Mouse (Mus musculus) kidney, postnatal 10 days (tissue): ENCODE data around the gene Klhdc7b.
A peak's percentile ranks its signal among the peaks of the same experiment; 100 is the strongest.

Experiments
- DNase-seq: peaks from one replicate; pipeline ENCODE4 v3.0.0; 2021; ENCODE audit warnings: mixed read lengths

Gene Klhdc7b

GRCm38 (mm10) chr15:89384617-89385016 is at the start of gene Klhdc7b:
Gene Klhdc7b (plus strand): TSS chr15:89384917.
- no peak for DNase-seq

- no peak for DNase-seq
These were observed 48.3 kb upstream of the Klhdc7b start for GRCm38 (mm10) chr15:89336422-89336821.

- no peak for DNase-seq
These were observed 45.0 kb upstream of the Klhdc7b start for GRCm38 (mm10) chr15:89339696-89340095.

GRCm38 (mm10) chr15:89340136-89340535 is 44.6 kb upstream of the Klhdc7b start:
- DNase-seq: no peak

GRCm38 (mm10) chr15:89341678-89342077 is 43.0 kb upstream of the Klhdc7b start:
- no peak for DNase-seq

- DNase-seq: no peak
These were observed 41.4 kb upstream of the Klhdc7b start for GRCm38 (mm10) chr15:89343325-89343724.

GRCm38 (mm10) chr15:89350447-89350846 is 34.3 kb upstream of the Klhdc7b start:
- DNase-seq: no peak

- DNase-seq: no peak
These were observed 33.4 kb upstream of the Klhdc7b start for GRCm38 (mm10) chr15:89351302-89351701.

GRCm38 (mm10) chr15:89352054-89352453 is 32.7 kb upstream of the Klhdc7b start:
- DNase-seq: no peak

- DNase-seq: no peak
These were observed 31.9 kb upstream of the Klhdc7b start for GRCm38 (mm10) chr15:89352795-89353194.

GRCm38 (mm10) chr15:89353837-89354236 is 30.9 kb upstream of the Klhdc7b start:
- no peak for DNase-seq

- peak; percentile 22 for DNase-seq
These were observed 30.3 kb upstream of the Klhdc7b start for GRCm38 (mm10) chr15:89354455-89354854.

GRCm38 (mm10) chr15:89355241-89356187 is 29.2 kb upstream of the Klhdc7b start, which contains the start of the genes Lmf2 and Ncaph2:
Gene Lmf2 (minus strand): TSS chr15:89355659.
Gene Ncaph2 (plus strand): TSS chr15:89355719.
- DNase-seq: peak; percentile 98

GRCm38 (mm10) chr15:89356372-89356771 is 28.3 kb upstream of the Klhdc7b start:
- peak; percentile 94 for DNase-seq

GRCm38 (mm10) chr15:89358784-89359183 is 25.9 kb upstream of the Klhdc7b start:
- DNase-seq: no peak

- no peak for DNase-seq
These were observed 21.7 kb upstream of the Klhdc7b start for GRCm38 (mm10) chr15:89363051-89363450.

GRCm38 (mm10) chr15:89365141-89365551 is 19.6 kb upstream of the Klhdc7b start:
- DNase-seq: no peak

- no peak for DNase-seq
These were observed 12.6 kb upstream of the Klhdc7b start for GRCm38 (mm10) chr15:89372068-89372467.

GRCm38 (mm10) chr15:89372536-89372935 is 12.2 kb upstream of the Klhdc7b start:
- no peak for DNase-seq

- peak; percentile 93 for DNase-seq
These were observed 11.5 kb upstream of the Klhdc7b start for GRCm38 (mm10) chr15:89373027-89373761.

GRCm38 (mm10) chr15:89373762-89374248 is 10.9 kb upstream of the Klhdc7b start, which contains the start of gene Sco2:
Gene Sco2 (minus strand): TSS chr15:89373846.
- DNase-seq: peak; percentile 97

- DNase-seq: no peak
These were observed 10.4 kb upstream of the Klhdc7b start for GRCm38 (mm10) chr15:89374340-89374739.

GRCm38 (mm10) chr15:89374801-89375534 is 9.7 kb upstream of the Klhdc7b start:
- DNase-seq: no peak
